8 mouse cellular contexts compared by ENCODE assay signal in the genomic region with DNA sequence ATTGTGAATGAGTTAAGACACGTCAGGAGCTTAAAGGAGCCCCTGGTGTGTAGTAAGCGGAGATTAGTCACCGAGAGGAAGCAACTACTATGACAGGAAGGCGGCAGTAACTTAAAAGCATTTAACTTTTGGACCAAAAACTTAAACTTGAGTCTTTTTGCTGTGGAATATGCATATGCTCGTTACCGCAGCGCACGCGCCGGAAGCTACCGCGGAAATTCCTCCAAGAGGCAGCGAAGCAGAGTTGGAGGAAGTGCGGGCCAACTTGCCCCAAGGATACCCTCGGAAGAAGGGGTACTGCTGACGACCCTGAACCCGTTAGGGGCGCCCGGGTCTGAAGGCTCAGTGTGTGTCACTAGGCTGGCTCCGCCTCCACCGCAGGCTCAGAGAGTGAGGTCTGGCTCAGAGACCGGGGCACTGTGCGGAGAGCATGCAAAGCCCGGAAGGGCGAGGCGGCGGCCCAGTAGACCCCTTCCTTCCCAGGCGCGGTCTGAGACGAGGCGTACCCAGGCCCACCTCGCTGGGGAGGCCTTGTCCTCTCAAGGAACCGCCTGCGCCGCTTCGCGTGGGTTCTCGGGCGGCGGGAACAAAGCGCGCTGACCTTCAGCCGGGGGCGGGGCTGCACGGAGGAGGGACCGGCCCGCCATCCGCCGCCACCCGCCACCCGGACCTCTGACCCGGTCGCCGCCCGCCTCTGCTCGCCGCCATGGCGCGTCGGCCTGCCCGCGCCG. TPM values are rescaled to one million over a fixed set of nuclear protein-coding genes. Genes with fewer than 3 reads are reported as not detected.
DNase-seq lines count a peak whose midpoint lies in the region; ATAC-seq and TF ChIP-seq lines count a peak whose summit lies in the region.

No protein-coding gene starts in this region.

- no peaks in the 10 kb centered on the region for H3K27me3 ChIP-seq in embryonic facial prominence, embryonic 13.5 days
- no peaks in the 10 kb centered on the region for H3K27me3 ChIP-seq in intestine, embryonic 15.5 days (replicated peaks)
- H3K27me3 ChIP-seq in midbrain, embryonic 14.5 days (ENCODE audit: control insufficient read depth, insufficient read depth, low read length) = no peaks in the 10 kb centered on the region

- peaks cover 12% of the 10 kb centered on the region; the same call in 1 of the 2 replicates for H3K36me3 ChIP-seq in embryonic facial prominence, embryonic 13.5 days
- no peaks in the 10 kb centered on the region; the same call in 1 of the 2 replicates for H3K36me3 ChIP-seq in intestine, embryonic 15.5 days
- H3K36me3 ChIP-seq in midbrain, embryonic 14.5 days (ENCODE audit: control insufficient read depth, insufficient read depth, low read length) = 0 out of 2 replicates have a peak, but pooled peaks cover 2% of the 10 kb centered on the region

- H3K4me2 ChIP-seq in embryonic facial prominence, embryonic 13.5 days = peak overlapping the region; percentile 83
- H3K4me2 ChIP-seq in intestine, embryonic 15.5 days (replicated peaks) = peak overlapping the region; percentile 62
- peak overlapping the region; percentile 76 for H3K4me2 ChIP-seq in midbrain, embryonic 14.5 days (ENCODE audit: low read length)

- peak overlapping the region; percentile 94 for H3K9ac ChIP-seq in embryonic facial prominence, embryonic 13.5 days
- peak overlapping the region; percentile 96 for H3K9ac ChIP-seq in intestine, embryonic 15.5 days
- H3K9ac ChIP-seq in midbrain, embryonic 14.5 days (replicated peaks; ENCODE audit: low read length) = peak overlapping the region; percentile 90

- no peak for TF ChIP-seq CTCF in lung, adult 2 months (IDR thresholded peaks at IDR 0.05; ENCODE audit: insufficient read depth, low read length)

- H3K9me3 ChIP-seq in embryonic facial prominence, embryonic 13.5 days = no peaks in the 10 kb centered on the region
- no peaks in the 10 kb centered on the region for H3K9me3 ChIP-seq in intestine, embryonic 15.5 days
- no peaks in the 10 kb centered on the region for H3K9me3 ChIP-seq in midbrain, embryonic 14.5 days (ENCODE audit: control insufficient read depth, low read length)

- DNase-seq in adrenal gland, postnatal 14 days = peak; percentile 90
- DNase-seq in adrenal gland, adult (ENCODE audit: inconsistent age in 2 of 2, low spot score in 1 of 2) = no peak
- no peak for DNase-seq in lung, adult 2 months
- no peak for DNase-seq in lung, postnatal 4 days
- peak; percentile 69 for DNase-seq in midbrain, embryonic 14.5 days
- peak; percentile 78 for DNase-seq in thymus, postnatal 4 days

- TF ChIP-seq POLR2A in lung, adult 2 months (IDR thresholded peaks at IDR 0.05; ENCODE audit: borderline replicate concordance, extremely low read depth, low read depth, low read length) = no peak

- WGBS in lung, adult 2 months = under 1% methylated on average over 63 of the region's 63 CpGs
- WGBS in embryonic facial prominence, embryonic 13.5 days = under 1% methylated on average over 44 of the region's 63 CpGs
- under 1% methylated on average over 42 of the region's 63 CpGs for WGBS in intestine, embryonic 15.5 days
- under 1% methylated on average over 49 of the region's 63 CpGs for WGBS in midbrain, embryonic 14.5 days

- peak; percentile 67 for ATAC-seq in embryonic facial prominence, embryonic 13.5 days (ENCODE audit: insufficient number of reproducible peaks, insufficient read depth, low FRiP score, low TSS enrichment, low read depth)
- ATAC-seq in intestine, embryonic 15.5 days = peak; percentile 91
- peak; percentile 74 for ATAC-seq in midbrain, embryonic 14.5 days (ENCODE audit: low FRiP score, low TSS enrichment)

- H3K4me3 ChIP-seq in lung, adult 2 months (replicated peaks; ENCODE audit: extremely low read depth, low read depth, low read length) = peak overlapping the region; percentile 77
- H3K4me3 ChIP-seq in embryonic facial prominence, embryonic 13.5 days = peak overlapping the region; percentile 93
- H3K4me3 ChIP-seq in intestine, embryonic 15.5 days (replicated peaks) = peak overlapping the region; percentile 95
- peak overlapping the region; percentile 95 for H3K4me3 ChIP-seq in midbrain, embryonic 14.5 days (replicated peaks; ENCODE audit: low read depth, low read length)

- peaks cover 9% of the 10 kb centered on the region for H3K4me1 ChIP-seq in lung, adult 2 months (ENCODE audit: control insufficient read depth, insufficient read depth, low read length)
- H3K4me1 ChIP-seq in embryonic facial prominence, embryonic 13.5 days = peaks cover 38% of the 10 kb centered on the region
- peaks cover 11% of the 10 kb centered on the region for H3K4me1 ChIP-seq in intestine, embryonic 15.5 days (replicated peaks)
- peaks cover 25% of the 10 kb centered on the region for H3K4me1 ChIP-seq in midbrain, embryonic 14.5 days (ENCODE audit: control insufficient read depth, insufficient read depth, low read length)

- H3K27ac ChIP-seq in embryonic facial prominence, embryonic 13.5 days = peak overlapping the region; percentile 91
- peak overlapping the region; percentile 95 for H3K27ac ChIP-seq in intestine, embryonic 15.5 days
- peak overlapping the region; percentile 88 for H3K27ac ChIP-seq in midbrain, embryonic 14.5 days (replicated peaks; ENCODE audit: low read depth, low read length)

RNA-seq across cellular contexts. Expression of gene Nap1l4, which starts 0.5 kb away (rescaled TPM):
- total RNA-seq in adrenal gland, postnatal 14 days (2021) = 154 and 166 TPM in 2 replicates
- 41.9 and 57.7 TPM in 2 replicates for polyA plus RNA-seq in lung, adult 2 months (2012; rRNA removed)
- polyA plus RNA-seq in embryonic facial prominence, embryonic 13.5 days (2015; fragmentation: Nextera tagmentation; extraction: Ambion mirVana) = 262 and 282 TPM in 2 replicates
- 198 TPM in 2 replicates for polyA plus RNA-seq in intestine, embryonic 15.5 days (2015; fragmentation: Nextera tagmentation; extraction: Ambion mirVana)
- 174 and 226 TPM in 2 replicates for polyA plus RNA-seq in midbrain, embryonic 14.5 days (2014; fragmentation: Nextera tagmentation; extraction: Ambion mirVana)

RNA-seq across cellular contexts. Expression of gene Phlda2, which starts 45.4 kb away (rescaled TPM):
- 0.78 and 1.4 TPM in 2 replicates for total RNA-seq in adrenal gland, postnatal 14 days (2021)
- polyA plus RNA-seq in lung, adult 2 months (2012; rRNA removed) = 5.1 and 6.1 TPM in 2 replicates
- 7.0 and 8.5 TPM in 2 replicates for polyA plus RNA-seq in embryonic facial prominence, embryonic 13.5 days (2015; fragmentation: Nextera tagmentation; extraction: Ambion mirVana)
- polyA plus RNA-seq in intestine, embryonic 15.5 days (2015; fragmentation: Nextera tagmentation; extraction: Ambion mirVana) = 13.6 and 17.7 TPM in 2 replicates
- 0.45 TPM in 1 of 2 replicates, not detected in the other for polyA plus RNA-seq in midbrain, embryonic 14.5 days (2014; fragmentation: Nextera tagmentation; extraction: Ambion mirVana)

RNA-seq across cellular contexts. Expression of gene Cars, which starts 51.5 kb away (rescaled TPM):
- total RNA-seq in adrenal gland, postnatal 14 days (2021) = 49.1 and 57.2 TPM in 2 replicates
- polyA plus RNA-seq in lung, adult 2 months (2012; rRNA removed) = 14.4 and 17.1 TPM in 2 replicates
- polyA plus RNA-seq in embryonic facial prominence, embryonic 13.5 days (2015; fragmentation: Nextera tagmentation; extraction: Ambion mirVana) = 59.2 and 61.8 TPM in 2 replicates
- 57.6 and 62.7 TPM in 2 replicates for polyA plus RNA-seq in intestine, embryonic 15.5 days (2015; fragmentation: Nextera tagmentation; extraction: Ambion mirVana)
- polyA plus RNA-seq in midbrain, embryonic 14.5 days (2014; fragmentation: Nextera tagmentation; extraction: Ambion mirVana) = 53.1 and 64.9 TPM in 2 replicates

Comparison
In these comparisons a context has a peak if more than half of its experiments do, and no peak if none do; other contexts are left out.
1. DNase-seq: peak in adrenal gland, postnatal 14 days (single experiment), midbrain, embryonic 14.5 days (single experiment) and thymus, postnatal 4 days (single experiment); none in adrenal gland, adult (0 of 2), lung, adult 2 months (single experiment) and lung, postnatal 4 days (0 of 2).
2. Peak in every context shown above with its lines, with median percentiles within 50 percentile points of each other: H3K4me3 ChIP-seq, ATAC-seq, H3K27ac ChIP-seq, H3K4me2 ChIP-seq and H3K9ac ChIP-seq.